Mouse (Mus musculus) yolk sac, embryonic 10.5 days (tissue): ENCODE measurements around the gene Clta.

Experiments
- DNase-seq: peaks from one replicate; pipeline ENCODE4 v3.0.0-alpha.2; 2017; ENCODE audit warnings: low spot score

Clta gene

DNA sequence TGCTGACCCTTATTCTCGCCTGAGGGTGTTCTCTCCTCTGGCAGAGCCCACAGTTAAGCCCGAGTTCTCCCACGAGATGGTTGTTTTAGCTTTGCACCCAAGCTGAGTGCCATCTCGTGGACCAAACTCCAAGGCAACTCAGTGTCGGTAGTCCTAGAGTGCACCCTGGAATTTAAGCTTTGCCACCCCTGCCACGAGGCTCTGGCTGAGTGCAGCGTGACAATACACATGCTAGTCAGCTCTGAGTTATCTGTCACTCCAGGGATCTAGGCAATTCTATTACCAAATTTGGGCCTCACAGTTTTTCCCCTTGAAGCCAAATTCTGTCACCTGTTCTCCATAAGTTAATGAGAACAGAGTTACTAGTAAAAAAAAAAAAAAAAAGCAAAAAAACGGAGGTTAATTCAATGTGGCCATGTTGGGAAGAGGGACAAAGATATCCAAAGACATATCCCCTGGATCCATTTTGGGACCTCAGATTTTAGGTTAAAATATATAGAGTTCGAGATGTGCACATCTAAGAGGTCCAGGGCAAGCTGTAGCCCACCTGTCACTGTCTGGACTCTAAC is 68.7 kb downstream of the Clta start:
- no peak for DNase-seq

- no peak for DNase-seq
Measured at GRCm38 (mm10) chr4:44073799-44074198, 69.5 kb downstream of the Clta start.

DNA sequence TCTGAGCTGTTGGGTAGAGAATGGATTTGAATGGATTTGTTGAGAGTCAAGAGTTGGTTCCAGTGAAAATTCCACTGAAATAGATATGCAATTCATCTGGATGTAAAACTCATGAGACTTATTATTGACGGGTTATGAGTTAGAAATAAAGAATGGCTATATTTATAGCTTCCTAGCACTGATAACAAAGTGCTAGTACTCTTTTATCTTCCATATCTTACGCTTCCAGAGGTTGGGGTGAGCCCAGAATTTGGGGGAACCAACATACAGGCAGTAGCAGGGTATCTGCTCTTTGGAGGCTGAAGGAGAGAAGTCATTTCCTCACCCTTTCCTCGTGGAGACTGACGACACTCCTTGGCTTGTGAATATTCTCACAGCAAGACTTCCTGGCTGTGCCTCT is 70.2 kb downstream of the Clta start:
- DNase-seq = no peak

- no peak for DNase-seq
Measured at GRCm38 (mm10) chr4:44078358-44078933, 74.2 kb downstream of the Clta start.
